Mouse (Mus musculus): ENCODE data around the gene Crtc2. TPM values are rescaled to one million over a fixed set of nuclear protein-coding genes. Genes with fewer than 3 reads are reported as not detected.
"Not testable (repeated sequence)": the region's sequence is repeated elsewhere in the genome, so short reads cannot be mapped to it uniquely, and the experiment has no call there.

Crtc2 gene
- polyA plus RNA-seq, 1 experiment, result 161 TPM

- DNase-seq, result no peak
- Histone ChIP-seq H3K4me1 (replicated peaks; ENCODE audit: control insufficient read depth, insufficient read depth, low read length) (peaks cover 22% of the 10 kb centered on the region), H3K4me3 (ENCODE audit: control insufficient read depth, insufficient read depth, low read length) (no peak overlapping the region), H3K27me3 (ENCODE audit: control insufficient read depth, insufficient read depth, low read length) (no peaks in the 10 kb centered on the region), H3K36me3 (ENCODE audit: control insufficient read depth, insufficient read depth, low read length) (no peaks in the 10 kb centered on the region), H3K27ac (ENCODE audit: control insufficient read depth, insufficient read depth, low read length) (no peak overlapping the region)
- WGBS, result 93% methylated on average over 6 of the region's 6 CpGs
- TF ChIP-seq CTCF (IDR thresholded peaks at IDR 0.05; ENCODE audit: borderline replicate concordance, control insufficient read depth, extremely low read depth, insufficient read depth, low read length, poor library complexity) (no peak), POLR2A (IDR thresholded peaks at IDR 0.05; ENCODE audit: control insufficient read depth, extremely low read depth, insufficient read depth, low read length, poor library complexity) (no peak)
These were observed 3.2 kb upstream of the Crtc2 start for GRCm38 (mm10) chr3:90250791-90251190.

GRCm38 (mm10) chr3:90251731-90252226 lies 2.2 kb upstream of the Crtc2 start:
- 93% methylated on average over 12 of the region's 12 CpGs for WGBS
- DNase-seq; H3K4me3 ChIP-seq (ENCODE audit: control insufficient read depth, insufficient read depth, low read length); H3K27ac ChIP-seq (ENCODE audit: control insufficient read depth, insufficient read depth, low read length); H3K36me3 ChIP-seq (ENCODE audit: control insufficient read depth, insufficient read depth, low read length); H3K27me3 ChIP-seq (ENCODE audit: control insufficient read depth, insufficient read depth, low read length): not testable (repeated sequence)
- H3K4me1 ChIP-seq (replicated peaks; ENCODE audit: control insufficient read depth, insufficient read depth, low read length), result peaks cover 21% of the 10 kb centered on the region

DNA sequence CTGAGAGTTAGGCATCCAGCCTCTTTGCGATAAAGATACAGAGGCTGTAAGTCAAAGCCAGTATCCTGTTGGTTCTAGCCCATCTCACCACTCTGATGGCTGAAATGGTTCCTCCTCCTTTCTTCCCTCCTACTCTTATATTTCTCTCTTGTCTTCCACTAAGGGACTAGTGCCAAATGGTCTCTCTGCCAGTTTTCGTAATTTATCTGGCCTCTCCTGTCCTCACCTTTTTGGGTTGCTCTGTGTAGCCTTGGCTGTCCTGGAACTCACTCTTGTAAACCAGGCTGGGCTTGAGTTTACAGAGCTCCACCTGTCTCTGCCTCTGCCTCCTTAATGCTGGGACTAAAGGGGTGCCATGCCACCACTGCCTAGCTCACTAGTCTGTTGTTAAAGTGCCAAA lies 1.3 kb upstream of the Crtc2 start:
- peaks cover 19% of the 10 kb centered on the region for H3K4me1 ChIP-seq (replicated peaks; ENCODE audit: control insufficient read depth, insufficient read depth, low read length)
- H3K27me3 ChIP-seq (ENCODE audit: control insufficient read depth, insufficient read depth, low read length); DNase-seq; H3K4me3 ChIP-seq (ENCODE audit: control insufficient read depth, insufficient read depth, low read length); H3K27ac ChIP-seq (ENCODE audit: control insufficient read depth, insufficient read depth, low read length); H3K36me3 ChIP-seq (ENCODE audit: control insufficient read depth, insufficient read depth, low read length): not testable (repeated sequence)
- 98% methylated on average over 2 of the region's 2 CpGs for WGBS

DNA sequence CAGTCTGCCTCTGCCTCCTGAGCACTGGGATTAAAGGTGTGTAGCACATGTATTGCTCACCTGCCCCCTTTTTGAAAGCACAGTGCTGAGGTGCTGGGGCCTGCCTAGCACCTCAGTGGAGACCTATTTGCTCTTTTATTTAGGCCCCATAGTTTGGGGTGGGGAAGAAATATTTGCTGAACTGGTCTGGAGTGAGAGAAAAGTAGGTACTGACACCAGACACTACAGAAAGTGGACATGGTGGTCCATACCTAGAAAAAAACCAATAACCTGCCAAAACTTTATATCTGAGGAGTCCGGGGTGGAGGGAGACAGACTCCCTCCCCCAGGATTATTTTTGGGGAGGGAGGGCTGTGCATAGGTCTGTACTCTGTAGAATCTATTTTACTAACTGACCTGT lies 789 bp upstream of the Crtc2 start:
- H3K27me3 ChIP-seq (ENCODE audit: control insufficient read depth, insufficient read depth, low read length); H3K4me3 ChIP-seq (ENCODE audit: control insufficient read depth, insufficient read depth, low read length); H3K36me3 ChIP-seq (ENCODE audit: control insufficient read depth, insufficient read depth, low read length); DNase-seq; H3K27ac ChIP-seq (ENCODE audit: control insufficient read depth, insufficient read depth, low read length): not testable (repeated sequence)
- H3K4me1 ChIP-seq (replicated peaks; ENCODE audit: control insufficient read depth, insufficient read depth, low read length), result peaks cover 18% of the 10 kb centered on the region
- 81% methylated on average over 1 of the region's 1 CpGs for WGBS

DNA sequence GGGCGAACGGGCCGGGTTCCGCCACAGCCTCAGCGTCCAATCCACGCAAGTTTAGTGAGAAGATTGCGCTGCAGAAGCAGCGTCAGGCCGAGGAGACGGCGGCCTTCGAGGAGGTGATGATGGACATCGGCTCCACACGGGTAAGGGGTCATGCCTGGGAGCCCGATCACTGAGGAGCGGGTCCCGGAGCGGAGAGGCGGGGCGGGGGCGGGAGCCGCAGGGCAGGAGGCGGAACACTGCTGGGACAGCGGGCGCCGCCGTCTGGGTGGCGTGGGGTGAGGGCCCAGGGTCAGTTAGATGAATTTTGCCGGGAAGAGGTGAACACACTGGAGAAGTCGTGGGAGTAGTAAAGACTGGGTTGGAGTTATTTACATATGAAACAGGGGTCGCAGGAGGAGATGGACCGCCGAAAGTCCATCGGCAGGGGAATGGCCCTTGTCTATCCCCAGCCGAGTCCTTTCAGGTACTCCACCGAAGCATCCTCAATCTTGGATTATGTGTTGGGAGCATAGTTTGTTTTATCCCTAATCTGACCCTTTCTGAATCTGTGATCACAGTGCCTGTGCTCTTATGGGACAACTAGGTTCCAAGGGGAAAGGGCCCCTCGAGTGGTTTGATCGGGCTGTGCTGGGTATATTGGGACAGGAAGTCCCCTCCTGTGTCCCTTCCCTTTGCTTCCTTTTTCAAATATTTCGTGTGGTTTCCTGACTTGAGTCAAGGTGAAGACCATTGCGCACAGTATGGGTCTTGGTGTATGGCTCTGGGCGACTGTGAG lies 643 bp downstream of the Crtc2 start:
- DNase-seq, result peak; percentile 23
- no peak for TF ChIP-seq CTCF (IDR thresholded peaks at IDR 0.05; ENCODE audit: borderline replicate concordance, control insufficient read depth, extremely low read depth, insufficient read depth, low read length, poor library complexity)
- no peak for TF ChIP-seq POLR2A (IDR thresholded peaks at IDR 0.05; ENCODE audit: control insufficient read depth, extremely low read depth, insufficient read depth, low read length, poor library complexity)
- 0 out of 2 replicates have a peak overlapping the region, but pooled peaks have one; percentile 9 for H3K27ac ChIP-seq (ENCODE audit: control insufficient read depth, insufficient read depth, low read length)
- H3K4me1 ChIP-seq (replicated peaks; ENCODE audit: control insufficient read depth, insufficient read depth, low read length), result peaks cover 12% of the 10 kb centered on the region
- no peaks in the 10 kb centered on the region for H3K27me3 ChIP-seq (ENCODE audit: control insufficient read depth, insufficient read depth, low read length)
- peak overlapping the region; percentile 88 for H3K4me3 ChIP-seq (ENCODE audit: control insufficient read depth, insufficient read depth, low read length)
- under 1% methylated on average over 41 of the region's 41 CpGs for WGBS
- H3K36me3 ChIP-seq (ENCODE audit: control insufficient read depth, insufficient read depth, low read length), result peaks cover 16% of the 10 kb centered on the region

GRCm38 (mm10) chr3:90255194-90255565 lies 1.2 kb downstream of the Crtc2 start:
- Histone ChIP-seq H3K27ac (ENCODE audit: control insufficient read depth, insufficient read depth, low read length) (0 out of 2 replicates have a peak overlapping the region, but pooled peaks have one; percentile 9), H3K4me3 (ENCODE audit: control insufficient read depth, insufficient read depth, low read length) (peak overlapping the region; percentile 88)
- 5% methylated on average over 2 of the region's 2 CpGs for WGBS

GRCm38 (mm10) chr3:90255784-90256353 lies 1.9 kb downstream of the Crtc2 start:
- Histone ChIP-seq H3K36me3 (ENCODE audit: control insufficient read depth, insufficient read depth, low read length) (peaks cover 29% of the 10 kb centered on the region), H3K27me3 (ENCODE audit: control insufficient read depth, insufficient read depth, low read length) (no peaks in the 10 kb centered on the region), H3K27ac (ENCODE audit: control insufficient read depth, insufficient read depth, low read length) (no peak overlapping the region), H3K4me1 (replicated peaks; ENCODE audit: control insufficient read depth, insufficient read depth, low read length) (peaks cover 12% of the 10 kb centered on the region), H3K4me3 (ENCODE audit: control insufficient read depth, insufficient read depth, low read length) (no peak overlapping the region)
- TF ChIP-seq POLR2A (IDR thresholded peaks at IDR 0.05; ENCODE audit: control insufficient read depth, extremely low read depth, insufficient read depth, low read length, poor library complexity), result no peak
- no peak for TF ChIP-seq CTCF (IDR thresholded peaks at IDR 0.05; ENCODE audit: borderline replicate concordance, control insufficient read depth, extremely low read depth, insufficient read depth, low read length, poor library complexity)
- no peak for DNase-seq
- WGBS, result 96% methylated on average over 14 of the region's 14 CpGs

More at GRCm38 (mm10) chr3:90255194-90255565, 1.2 kb downstream of the Crtc2 start:
- H3K36me3 ChIP-seq (ENCODE audit: control insufficient read depth, insufficient read depth, low read length), result peaks cover 22% of the 10 kb centered on the region
- no peak for DNase-seq
- peaks cover 12% of the 10 kb centered on the region for H3K4me1 ChIP-seq (replicated peaks; ENCODE audit: control insufficient read depth, insufficient read depth, low read length)
- no peak for TF ChIP-seq CTCF (IDR thresholded peaks at IDR 0.05; ENCODE audit: borderline replicate concordance, control insufficient read depth, extremely low read depth, insufficient read depth, low read length, poor library complexity)
- no peak for TF ChIP-seq POLR2A (IDR thresholded peaks at IDR 0.05; ENCODE audit: control insufficient read depth, extremely low read depth, insufficient read depth, low read length, poor library complexity)
- no peaks in the 10 kb centered on the region for H3K27me3 ChIP-seq (ENCODE audit: control insufficient read depth, insufficient read depth, low read length)

All from thymus, adult 2 months (tissue).